Comparison of ENCODE assay signal across 21 mouse cellular contexts in genomic region chr3:121480961-121481436, GRCm38 (mm10). TPM values are rescaled to one million over a fixed set of nuclear protein-coding genes. Genes with fewer than 3 reads are reported as not detected.
DNase-seq lines count a peak whose midpoint lies in the region; ATAC-seq and TF ChIP-seq lines count a peak whose summit lies in the region.
"Had no signal": no experiment of that assay in that cellular context is flagged by ENCODE, and none has a peak within 500 bp of the region (broad histone marks: within the 10 kb centered on the region; RNA-seq: fewer than 3 reads in every experiment).

No protein-coding gene starts in this region.

- no peak for DNase-seq in hindbrain, embryonic 10.5 days (ENCODE audit: low spot score)
- no peak for DNase-seq in hindbrain, embryonic 14.5 days (ENCODE audit: low spot score)
- peak; percentile 11 for DNase-seq in right cerebral cortex, postnatal 25 days
- DNase-seq in right cerebral cortex, adult 2 months (ENCODE audit: low spot score in 2 of 2) = no peak
- peak; percentile 61 for DNase-seq in forebrain, embryonic 14.5 days (ENCODE audit: low spot score)
- DNase-seq in B cell, adult 2 months = no peak
- DNase-seq in kidney, adult 18-20 months = no peak
- DNase-seq: adrenal gland, postnatal 10 days; cerebellum, adult 11-12 months; cerebellum, postnatal 25 days; gastrocnemius, postnatal 14 days; heart, adult 2 months; heart, postnatal 4 days; thymus, postnatal 36 days had no signal

- peaks cover 46% of the 10 kb centered on the region for H3K4me1 ChIP-seq in hindbrain, embryonic 10.5 days (replicated peaks)
- peaks cover 26% of the 10 kb centered on the region for H3K4me1 ChIP-seq in hindbrain, embryonic 14.5 days (replicated peaks; ENCODE audit: control insufficient read depth, insufficient read depth, low read length)
- H3K4me1 ChIP-seq in forebrain, embryonic 14.5 days (ENCODE audit: control insufficient read depth, insufficient read depth, low read length) = peaks cover 4% of the 10 kb centered on the region; the same call in 1 of the 2 replicates

- peaks cover 12% of the 10 kb centered on the region; the same call in 1 of the 2 replicates for H3K27me3 ChIP-seq in hindbrain, embryonic 10.5 days (ENCODE audit: insufficient read depth, poor library complexity, severe bottlenecking)
- H3K27me3 ChIP-seq in hindbrain, embryonic 14.5 days (ENCODE audit: control insufficient read depth, insufficient read depth, low read length) = no peaks in the 10 kb centered on the region
- no peaks in the 10 kb centered on the region for H3K27me3 ChIP-seq in forebrain, embryonic 14.5 days (replicated peaks; ENCODE audit: control insufficient read depth, insufficient read depth, low read length)
- H3K27me3 ChIP-seq in myocyte (ENCODE audit: control insufficient read depth, insufficient read depth, insufficient read length) = no peaks in the 10 kb centered on the region
- H3K27me3 ChIP-seq: heart, embryonic 15.5 days; neural tube, embryonic 12.5 days had no signal

- H3ac ChIP-seq in myocyte (ENCODE audit: control insufficient read depth, insufficient read length) = no peak overlapping the region

- no peak for ATAC-seq in hindbrain, embryonic 14.5 days (ENCODE audit: low FRiP score)
- peak; percentile 62 for ATAC-seq in forebrain, embryonic 14.5 days

- H3K9me3 ChIP-seq in hindbrain, embryonic 10.5 days = no peaks in the 10 kb centered on the region
- no peaks in the 10 kb centered on the region for H3K9me3 ChIP-seq in hindbrain, embryonic 14.5 days (ENCODE audit: control insufficient read depth, low read length)
- no peaks in the 10 kb centered on the region for H3K9me3 ChIP-seq in forebrain, embryonic 14.5 days (replicated peaks; ENCODE audit: control insufficient read depth, low read length)
- H3K9me3 ChIP-seq: heart, embryonic 15.5 days; limb, embryonic 12.5 days; lung, embryonic 15.5 days; neural tube, embryonic 12.5 days had no signal

- no peaks in the 10 kb centered on the region for H3K36me3 ChIP-seq in hindbrain, embryonic 10.5 days
- H3K36me3 ChIP-seq in hindbrain, embryonic 14.5 days (replicated peaks; ENCODE audit: control insufficient read depth, insufficient read depth) = no peaks in the 10 kb centered on the region
- no peaks in the 10 kb centered on the region for H3K36me3 ChIP-seq in forebrain, embryonic 14.5 days (ENCODE audit: control insufficient read depth, insufficient read depth, low read length)
- H3K36me3 ChIP-seq in myocyte (ENCODE audit: control insufficient read depth, insufficient read depth) = no peaks in the 10 kb centered on the region
- H3K36me3 ChIP-seq: heart, embryonic 15.5 days; limb, embryonic 12.5 days; lung, embryonic 15.5 days; neural tube, embryonic 12.5 days had no signal

- H3K4me3 ChIP-seq in hindbrain, embryonic 10.5 days = no peak overlapping the region
- H3K4me3 ChIP-seq in hindbrain, embryonic 14.5 days (replicated peaks; ENCODE audit: low read length) = no peak overlapping the region
- H3K4me3 ChIP-seq in forebrain, embryonic 14.5 days (ENCODE audit: low read depth, low read length) = no peak overlapping the region
- no peak overlapping the region for H3K4me3 ChIP-seq in myocyte
- H3K4me3 ChIP-seq: heart, adult 2 months; heart, embryonic 15.5 days; limb, embryonic 12.5 days; lung, embryonic 15.5 days; neural tube, embryonic 12.5 days had no signal

- H3K4me2 ChIP-seq in hindbrain, embryonic 14.5 days (replicated peaks) = no peak overlapping the region
- no peak overlapping the region for H3K4me2 ChIP-seq in forebrain, embryonic 14.5 days (ENCODE audit: low read length)
- H3K4me2 ChIP-seq in myocyte (ENCODE audit: low read depth) = peak overlapping the region; percentile 73
- H3K4me2 ChIP-seq: heart, embryonic 15.5 days; limb, embryonic 12.5 days; lung, embryonic 15.5 days; neural tube, embryonic 12.5 days had no signal

- no peak for TF ChIP-seq POLR2A in myocyte (IDR thresholded peaks at IDR 0.05; ENCODE audit: insufficient read length, low read depth)

- H3K79me2 ChIP-seq in myocyte (ENCODE audit: control insufficient read depth, insufficient read depth) = no peaks in the 10 kb centered on the region

- H3K27ac ChIP-seq in hindbrain, embryonic 10.5 days = 0 out of 2 replicates have a peak overlapping the region, but pooled peaks have one; percentile 56
- no peak overlapping the region for H3K27ac ChIP-seq in hindbrain, embryonic 14.5 days
- no peak overlapping the region; the same call in 1 of the 2 replicates for H3K27ac ChIP-seq in forebrain, embryonic 14.5 days (ENCODE audit: low read depth, low read length)
- H3K27ac ChIP-seq: heart, adult 2 months; heart, embryonic 15.5 days; limb, embryonic 12.5 days; liver, embryonic 14.5 days; lung, embryonic 15.5 days; macrophage; neural tube, embryonic 12.5 days had no signal

- WGBS in hindbrain, embryonic 10.5 days = 66% methylated on average over 8 of the region's 8 CpGs
- WGBS in hindbrain, embryonic 14.5 days = 47% methylated on average over 8 of the region's 8 CpGs
- 39% methylated on average over 7 of the region's 8 CpGs for WGBS in forebrain, embryonic 14.5 days

- H3K9ac ChIP-seq in hindbrain, embryonic 14.5 days = no peak overlapping the region
- no peak overlapping the region for H3K9ac ChIP-seq in forebrain, embryonic 14.5 days (ENCODE audit: low read length)
- H3K9ac ChIP-seq: heart, embryonic 15.5 days; limb, embryonic 12.5 days; liver, embryonic 14.5 days; lung, embryonic 15.5 days; neural tube, embryonic 12.5 days had no signal

TF ChIP-seq in myocyte, 11 proteins besides CTCF, POLR2A, EP300 and RAD21:
- TF ChIP-seq TCF3 (IDR thresholded peaks at IDR 0.05; ENCODE audit: insufficient read length, low read depth) = no peak
- TF ChIP-seq MYOD1 (IDR thresholded peaks at IDR 0.05; ENCODE audit: control insufficient read depth in 1 of 3, insufficient read length in 2 of 3, low read depth in 2 of 3) = peak in 2 of 3 experiments; percentile 77 to 87
- peak in 2 of 3 experiments; percentile 35 to 60 for TF ChIP-seq MYOG (IDR thresholded peaks at IDR 0.05; ENCODE audit: control insufficient read depth in 1 of 3, insufficient read depth in 1 of 3, insufficient read length in 2 of 3, low read depth in 2 of 3)
- no peak for TF ChIP-seq SRF (IDR thresholded peaks at IDR 0.05; ENCODE audit: control insufficient read depth, insufficient read length, low read depth)
- TF ChIP-seq POLR2AphosphoS2 (IDR thresholded peaks at IDR 0.05; ENCODE audit: insufficient read length, low read depth) = no peak
- no peak for TF ChIP-seq MAX (IDR thresholded peaks at IDR 0.05; ENCODE audit: low read depth)
- no peak for TF ChIP-seq E2F4 (IDR thresholded peaks at IDR 0.05; ENCODE audit: insufficient read depth)
- no peak for TF ChIP-seq CEBPB (IDR thresholded peaks at IDR 0.05; ENCODE audit: insufficient read depth, poor library complexity, severe bottlenecking)
- no peak for TF ChIP-seq TCF12 (IDR thresholded peaks at IDR 0.05; ENCODE audit: insufficient read depth, poor library complexity, severe bottlenecking)

RNA-seq across cellular contexts. Expression of gene Slc44a3, which starts 51.2 kb away (rescaled TPM):
- 0.33 and 0.98 TPM in 2 replicates for polyA plus RNA-seq in hindbrain, embryonic 10.5 days (2016; fragmentation: Nextera tagmentation; extraction: Ambion mirVana)
- 0.51 and 1.1 TPM in 2 replicates for polyA plus RNA-seq in hindbrain, embryonic 14.5 days (2014; fragmentation: Nextera tagmentation; extraction: Ambion mirVana)
- polyA plus RNA-seq in forebrain, embryonic 14.5 days (2014; fragmentation: Nextera tagmentation; extraction: Ambion mirVana) = 0.42 and 0.52 TPM in 2 replicates
- 2.3 TPM for polyA plus RNA-seq in myocyte (2012; fragmentation: generic; extraction: Trizol)
- polyA plus RNA-seq: macrophage had no signal

RNA-seq across cellular contexts. Expression of gene Cnn3, which starts 54.7 kb away (rescaled TPM):
- 918 and 954 TPM in 2 replicates for polyA plus RNA-seq in hindbrain, embryonic 10.5 days (2016; fragmentation: Nextera tagmentation; extraction: Ambion mirVana)
- polyA plus RNA-seq in hindbrain, embryonic 14.5 days (2014; fragmentation: Nextera tagmentation; extraction: Ambion mirVana) = 436 and 444 TPM in 2 replicates
- polyA plus RNA-seq in forebrain, embryonic 14.5 days (2014; fragmentation: Nextera tagmentation; extraction: Ambion mirVana) = 691 and 743 TPM in 2 replicates
- polyA plus RNA-seq in myocyte (2012; fragmentation: generic; extraction: Trizol) = 589 TPM

Comparison
In these comparisons a context has a peak if more than half of its experiments do, and no peak if none do; other contexts are left out.
1. DNase-seq: peak in right cerebral cortex, postnatal 25 days (single experiment) and forebrain, embryonic 14.5 days (single experiment); none in hindbrain, embryonic 10.5 days (single experiment), hindbrain, embryonic 14.5 days (single experiment), right cerebral cortex, adult 2 months (0 of 2), B cell, adult 2 months (0 of 2) and kidney, adult 18-20 months (single experiment).